In genomic region chr11:101756616-101757015, GRCm38 (mm10) we compare ENCODE assay signal across 12 mouse cellular contexts. TPM values are rescaled to one million over a fixed set of nuclear protein-coding genes. Genes with fewer than 3 reads are reported as not detected.
A peak's percentile ranks its signal among the peaks of the same experiment; 100 is the strongest.
DNase-seq lines count a peak whose midpoint lies in the region; ATAC-seq and TF ChIP-seq lines count a peak whose summit lies in the region.
"Had no signal": no experiment of that assay in that cellular context is flagged by ENCODE, and none has a peak within 500 bp of the region (broad histone marks: within the 10 kb centered on the region; RNA-seq: fewer than 3 reads in every experiment).

No protein-coding gene starts in this region.

- no peaks in the 10 kb centered on the region for H3K79me2 ChIP-seq in MEL (ENCODE audit: control insufficient read depth, insufficient read depth, low read length, poor library complexity)

- no peak for TF ChIP-seq POLR2A in MEL (IDR thresholded peaks at IDR 0.05; ENCODE audit: control insufficient read depth in 1 of 2, insufficient read depth in 1 of 2, low read depth in 1 of 2, low read length in 2 of 2, poor library complexity in 1 of 2)

- TF ChIP-seq EP300 in MEL (IDR thresholded peaks at IDR 0.05; ENCODE audit: low read depth in 1 of 2, low read length in 2 of 2): no peak
- TF ChIP-seq EP300 in lung, postnatal 0 days (IDR thresholded peaks at IDR 0.05): no peak

- H3K4me1 ChIP-seq in MEL (ENCODE audit: control insufficient read depth in 1 of 2, insufficient read depth in 2 of 2, low read length in 2 of 2): no peaks in the 10 kb centered on the region
- no peaks in the 10 kb centered on the region for H3K4me1 ChIP-seq in lung, postnatal 0 days (ENCODE audit: insufficient read depth, low read depth, low read length)
- H3K4me1 ChIP-seq: limb, embryonic 13.5 days had no signal

- H3K9me3 ChIP-seq in MEL (replicated peaks; ENCODE audit: insufficient read depth, low read length): no peaks in the 10 kb centered on the region
- H3K9me3 ChIP-seq in lung, postnatal 0 days (ENCODE audit: low read length): no peaks in the 10 kb centered on the region
- H3K9me3 ChIP-seq: G1E; limb, embryonic 13.5 days had no signal

- intact Hi-C loops in heart, postnatal 25 days (cut with DNase I): no loop called here

- peaks cover 0 to 31% of the 10 kb centered on the region in 2 experiments; a peak in 2 of 4 replicates for H3K36me3 ChIP-seq in MEL (ENCODE audit: control insufficient read depth in 1 of 2, insufficient read depth in 2 of 2, low read length in 2 of 2)
- peaks cover 47% of the 10 kb centered on the region for H3K36me3 ChIP-seq in lung, postnatal 0 days (ENCODE audit: insufficient read depth, low read length)

- no peak overlapping the region for H3K27ac ChIP-seq in MEL (ENCODE audit: control insufficient read depth, low read depth, low read length)
- peak overlapping the region; percentile 38; the same call in 1 of the 2 replicates for H3K27ac ChIP-seq in lung, postnatal 0 days (ENCODE audit: low read length)
- H3K27ac ChIP-seq: limb, embryonic 13.5 days had no signal

- DNase-seq in adrenal gland, adult (ENCODE audit: inconsistent age in 2 of 2, low spot score in 1 of 2): peak; percentile 31 to 33
- no peak for DNase-seq in adrenal gland, adult 8-10 months
- DNase-seq in heart, postnatal 25 days (ENCODE audit: low spot score): peak; percentile 26
- DNase-seq in heart, postnatal 4 days: no peak
- DNase-seq in MEL (ENCODE audit: low read depth, low spot score): no peak
- DNase-seq in lung, postnatal 0 days (ENCODE audit: low spot score): peak; percentile 38
- DNase-seq in embryo, embryonic 11 days: no peak
- DNase-seq: thymus, adult 18-20 months had no signal

- H3K4me2 ChIP-seq in lung, postnatal 0 days (replicated peaks; ENCODE audit: low read depth, low read length): no peak overlapping the region
- H3K4me2 ChIP-seq: limb, embryonic 13.5 days had no signal

- TF ChIP-seq RAD21 in MEL (IDR thresholded peaks at IDR 0.05; ENCODE audit: low read depth, low read length): no peak

- no peak overlapping the region for H3K4me3 ChIP-seq in MEL (ENCODE audit: control insufficient read depth in 1 of 2, insufficient read depth in 1 of 2, low read depth in 2 of 2, low read length in 2 of 2)
- no peak overlapping the region for H3K4me3 ChIP-seq in lung, postnatal 0 days (ENCODE audit: low read depth, low read length)
- H3K4me3 ChIP-seq: limb, embryonic 13.5 days had no signal

- peak; percentile 53 for ATAC-seq in lung, postnatal 0 days
- no peak for ATAC-seq in granulocyte monocyte progenitor cell, adult 5-6 weeks (replicated peaks; ENCODE audit: poor library complexity, severe bottlenecking)
- ATAC-seq: intestine, postnatal 0 days had no signal

- no peak for TF ChIP-seq CTCF in MEL (IDR thresholded peaks at IDR 0.05 in 2 of 3, conservative IDR thresholded peaks at IDR 0.05 in 1 of 3; ENCODE audit: control insufficient read depth in 1 of 3, insufficient read depth in 1 of 3, low read depth in 2 of 3, low read length in 3 of 3, poor library complexity in 1 of 3, severe bottlenecking in 1 of 3)
- TF ChIP-seq CTCF in lung, postnatal 0 days (IDR thresholded peaks at IDR 0.05): no peak

- H3K9ac ChIP-seq in MEL (ENCODE audit: control insufficient read depth, low read depth, low read length, poor library complexity, severe bottlenecking): no peak overlapping the region
- H3K9ac ChIP-seq in lung, postnatal 0 days (replicated peaks; ENCODE audit: low read depth): no peak overlapping the region
- H3K9ac ChIP-seq: limb, embryonic 13.5 days had no signal

- 72% methylated on average over 8 of the region's 8 CpGs for WGBS in lung, postnatal 0 days

- no peaks in the 10 kb centered on the region for H3K27me3 ChIP-seq in MEL (ENCODE audit: control insufficient read depth in 1 of 2, insufficient read depth in 2 of 2, low read length in 2 of 2)
- no peaks in the 10 kb centered on the region for H3K27me3 ChIP-seq in lung, postnatal 0 days (replicated peaks; ENCODE audit: insufficient read depth, low read length)
- H3K27me3 ChIP-seq: limb, embryonic 13.5 days had no signal

TF ChIP-seq in MEL, 35 proteins besides CTCF, POLR2A, EP300 and RAD21:
- no peak for TF ChIP-seq BHLHE40 (IDR thresholded peaks at IDR 0.05; ENCODE audit: borderline replicate concordance, low read depth, low read length)
- TF ChIP-seq RCOR1 (IDR thresholded peaks at IDR 0.05; ENCODE audit: low read depth, low read length): no peak
- TF ChIP-seq CHD2 (IDR thresholded peaks at IDR 0.05; ENCODE audit: low read length): no peak
- TF ChIP-seq UBTF (IDR thresholded peaks at IDR 0.05; ENCODE audit: borderline replicate concordance, insufficient read depth, low read depth, low read length): no peak
- 0 out of 2 replicates have a peak, but pooled peaks have one; percentile 7 for TF ChIP-seq ZNF384 (IDR thresholded peaks at IDR 0.05; ENCODE audit: low read depth, low read length)

RNA-seq across cellular contexts. Expression of gene Dhx8, which starts 23.9 kb away (rescaled TPM):
- total RNA-seq in adrenal gland, adult 8-10 months (2022): 10 to 100 TPM; 25.0 to 30.3 (median 28.0) TPM
- 10 to 100 TPM; 14.2 to 16.4 TPM for total RNA-seq in heart, postnatal 25 days (2021)
- total RNA-seq in heart, postnatal 4 days (2021): 10 to 100 TPM; 21.6 to 21.7 TPM
- 33.1 and 34.3 TPM in 2 replicates for total RNA-seq in MEL (2012; rRNA removed)
- polyA plus RNA-seq in MEL (2012; ENCODE audit: insufficient read depth in 1 of 2, insufficient read length in 2 of 2, low read depth in 1 of 2, low replicate concordance in 2 of 2, missing spikeins in 1 of 2): 10 to 100 TPM in 1 of 2 experiments, not detected in 1; 44.7 TPM
- 16.4 and 20.3 TPM in 2 replicates for polyA plus RNA-seq in lung, postnatal 0 days (2015; fragmentation: Nextera tagmentation; extraction: Ambion mirVana)
- total RNA-seq in granulocyte monocyte progenitor cell, adult 5-6 weeks (2014; fragmentation: Nextera tagmentation): 24.8 and 35.2 TPM in 2 replicates
- total RNA-seq in granulocyte monocyte progenitor cell, adult 5-6 weeks (2017): 35.2 and 38.3 TPM in 2 replicates

RNA-seq across cellular contexts. Expression of gene Etv4, which starts 28.6 kb away (rescaled TPM):
- total RNA-seq in adrenal gland, adult 8-10 months (2022): 1 to 10 TPM in 3 of 4 experiments, under 1 TPM in 1; 0.80 to 1.9 (median 1.4) TPM
- total RNA-seq in heart, postnatal 25 days (2021): under 1 TPM; 0.26 to 0.53 TPM
- total RNA-seq in heart, postnatal 4 days (2021): 1 to 10 TPM; 6.6 to 6.8 TPM
- total RNA-seq in MEL (2012; rRNA removed): 16.5 and 19.1 TPM in 2 replicates
- polyA plus RNA-seq in MEL (2012; ENCODE audit: insufficient read depth in 1 of 2, insufficient read length in 2 of 2, low read depth in 1 of 2, low replicate concordance in 2 of 2, missing spikeins in 1 of 2): 10 to 100 TPM in 1 of 2 experiments, not detected in 1; 22.1 TPM
- polyA plus RNA-seq in lung, postnatal 0 days (2015; fragmentation: Nextera tagmentation; extraction: Ambion mirVana): 1.2 TPM in 2 replicates
- not detected in 2 replicates for total RNA-seq in granulocyte monocyte progenitor cell, adult 5-6 weeks (2014; fragmentation: Nextera tagmentation)
- total RNA-seq in granulocyte monocyte progenitor cell, adult 5-6 weeks (2017): not detected in 2 replicates

Comparison
In these comparisons a context has a peak if more than half of its experiments do, and no peak if none do; other contexts are left out.
1. DNase-seq: peak in adrenal gland, adult (2 of 2), heart, postnatal 25 days (single experiment) and lung, postnatal 0 days (single experiment); none in adrenal gland, adult 8-10 months (single experiment), heart, postnatal 4 days (single experiment), MEL (single experiment) and embryo, embryonic 11 days (single experiment).